In the genomic region with DNA sequence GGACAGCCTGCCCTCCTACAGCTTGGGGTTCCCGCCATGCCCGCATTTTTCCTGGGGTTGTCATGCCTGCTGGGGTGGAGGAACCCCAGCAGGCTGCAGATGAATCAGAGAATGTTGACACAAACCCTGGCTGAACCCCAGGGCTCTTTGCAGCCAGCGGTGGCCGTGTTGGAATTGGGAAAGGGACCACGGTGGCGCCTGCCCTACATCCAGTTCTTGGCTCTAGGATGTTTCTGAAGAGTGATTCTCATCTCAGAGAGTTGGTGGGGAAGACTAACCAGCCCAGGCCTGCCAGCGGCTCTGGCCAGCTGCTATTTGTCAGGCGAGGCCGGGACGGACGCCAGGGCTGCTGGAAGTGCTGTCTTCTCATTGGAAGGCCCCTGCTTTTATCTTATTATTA, we compare ENCODE assay signal across 8 mouse cellular contexts.
A peak's percentile ranks its signal among the peaks of the same experiment; 100 is the strongest.
DNase-seq lines count a peak whose midpoint lies in the region; ATAC-seq and TF ChIP-seq lines count a peak whose summit lies in the region.

No protein-coding gene starts in this region.

- H3K4me2 ChIP-seq in heart, postnatal 0 days (ENCODE audit: low read depth, low read length), result no peak overlapping the region

- H3K9ac ChIP-seq in heart, postnatal 0 days (replicated peaks; ENCODE audit: low read depth, low read length), result no peak overlapping the region

- H3K27me3 ChIP-seq in heart, postnatal 0 days (ENCODE audit: control insufficient read depth, insufficient read depth, low read length), result no peaks in the 10 kb centered on the region

- TF ChIP-seq EP300 in heart, postnatal 0 days (IDR thresholded peaks at IDR 0.05; ENCODE audit: low read depth), result no peak

- WGBS in heart, postnatal 0 days, result 48% methylated on average over 11 of the region's 11 CpGs

- H3K4me3 ChIP-seq in heart, postnatal 0 days (ENCODE audit: low read depth, low read length), result no peak overlapping the region

- no peaks in the 10 kb centered on the region for H3K36me3 ChIP-seq in heart, postnatal 0 days (replicated peaks; ENCODE audit: control insufficient read depth, insufficient read depth, low read length)

- H3K9me3 ChIP-seq in heart, postnatal 0 days (replicated peaks; ENCODE audit: control insufficient read depth, low read length), result no peaks in the 10 kb centered on the region

- no peak for ATAC-seq in heart, postnatal 0 days (ENCODE audit: insufficient read depth, low read depth)
- ATAC-seq in frontal cortex, adult (ENCODE audit: low TSS enrichment), result no peak

- TF ChIP-seq CTCF in heart, postnatal 0 days (IDR thresholded peaks at IDR 0.05; ENCODE audit: low read depth), result no peak

- H3K27ac ChIP-seq in heart, postnatal 0 days (ENCODE audit: low read depth), result peak overlapping the region; percentile 35; the same call in 1 of the 2 replicates

- H3K4me1 ChIP-seq in heart, postnatal 0 days (ENCODE audit: control insufficient read depth, insufficient read depth), result peaks cover 69% of the 10 kb centered on the region

- DNase-seq in adrenal gland, adult (ENCODE audit: inconsistent age in 2 of 2, low spot score in 1 of 2), result peak; percentile 88 to 93
- DNase-seq in adrenal gland, postnatal 4 days (ENCODE audit: low spot score in 2 of 2), result no peak
- DNase-seq in right cerebral cortex, postnatal 10 days (ENCODE audit: low spot score in 2 of 2), result peak; percentile 63 to 69
- DNase-seq in right cerebral cortex, adult 2 months (ENCODE audit: low spot score in 2 of 2), result no peak
- no peak for DNase-seq in heart, postnatal 0 days (ENCODE audit: low spot score)
- DNase-seq in lung, postnatal 14 days, result peak; percentile 77
- DNase-seq in cerebellum, postnatal 4 days (ENCODE audit: low spot score in 2 of 2), result no peak

Comparison
In these comparisons a context has a peak if more than half of its experiments do, and no peak if none do; other contexts are left out.
1. DNase-seq: peak in adrenal gland, adult (2 of 2), right cerebral cortex, postnatal 10 days (2 of 2) and lung, postnatal 14 days (single experiment); none in adrenal gland, postnatal 4 days (0 of 2), right cerebral cortex, adult 2 months (0 of 2), heart, postnatal 0 days (single experiment) and cerebellum, postnatal 4 days (0 of 2).